Mouse (Mus musculus) adrenal gland, postnatal 4 days (tissue): ENCODE measurements around the gene Tor3a. TPM values are rescaled to one million over a fixed set of nuclear protein-coding genes. Genes with fewer than 3 reads are reported as not detected.

Source experiments
- DNase-seq, 2 experiments: peaks; one replicate each; pipeline ENCODE4 v3.0.0; 2021 to 2022; ENCODE audit warnings: low spot score in 2 of 2, mixed read lengths in 2 of 2
- total RNA-seq, 2 experiments: library from RNA; stranded (reverse); gene quantifications; 2 replicates each; pipeline ENCODE4 v1.2.3; 2021

Gene Tor3a
- total RNA-seq, 2 experiments from 2014 or later: 15.7 to 17.1 TPM

- no peak for DNase-seq
These were observed 32.3 kb downstream of the Tor3a start for GRCm38 (mm10) chr1:156641808-156642207.

GRCm38 (mm10) chr1:156640577-156640976, 33.6 kb downstream of the Tor3a start:
- no peak for DNase-seq

DNA sequence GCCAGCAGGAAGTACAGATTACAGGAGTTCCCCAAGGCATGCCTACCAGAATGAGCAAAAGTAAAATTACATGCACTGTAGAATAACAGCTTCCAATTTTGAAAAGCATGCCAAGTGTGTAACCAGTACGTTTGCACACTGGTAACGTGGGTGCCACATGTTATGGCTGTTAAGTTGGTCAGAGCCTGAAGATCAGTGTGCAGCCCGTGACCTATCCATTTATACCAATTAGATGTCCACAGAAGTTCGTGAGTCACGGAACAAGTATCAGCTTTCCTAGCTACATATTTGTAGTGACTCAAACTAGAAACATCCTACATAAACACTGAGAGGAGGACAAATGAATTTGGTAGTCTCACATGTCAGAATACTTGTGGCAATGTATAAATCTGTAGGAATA, 34.7 kb downstream of the Tor3a start:
- no peak for DNase-seq

DNA sequence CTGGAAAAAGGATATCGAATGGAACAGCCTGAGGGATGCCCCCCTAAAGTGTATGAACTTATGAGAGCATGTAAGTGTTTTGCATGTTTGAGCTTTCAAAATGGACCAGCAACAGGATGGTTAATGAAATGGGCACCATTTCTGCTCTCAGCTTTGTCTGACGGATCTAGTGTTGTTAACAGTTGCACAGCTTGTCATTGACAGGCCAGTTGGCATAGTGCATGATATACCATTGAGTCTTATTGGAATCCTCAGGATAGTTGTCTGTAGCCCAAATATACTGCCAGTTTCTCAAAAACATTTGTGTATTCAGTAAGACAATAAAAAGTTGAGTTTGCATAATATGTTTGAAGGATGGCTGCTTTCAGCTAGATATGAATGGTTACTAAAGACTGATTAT, 39.0 kb downstream of the Tor3a start:
- DNase-seq: no peak

DNA sequence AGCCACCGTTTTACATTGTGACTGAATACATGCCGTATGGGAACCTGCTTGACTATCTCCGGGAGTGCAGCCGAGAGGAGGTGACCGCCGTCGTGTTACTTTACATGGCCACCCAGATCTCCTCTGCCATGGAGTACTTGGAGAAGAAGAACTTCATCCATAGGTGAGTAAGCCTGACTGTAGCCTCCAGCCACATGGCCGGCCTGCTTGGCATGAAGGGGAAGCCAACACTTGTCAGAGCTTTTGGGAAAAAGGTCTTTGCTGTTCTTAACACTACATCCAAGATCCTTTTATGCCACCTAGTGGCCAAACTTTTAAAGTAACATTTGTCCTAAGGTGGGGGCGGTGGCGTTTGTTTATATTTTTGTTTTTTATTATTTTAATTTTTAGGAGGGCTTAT, 41.1 kb downstream of the Tor3a start:
- DNase-seq: no peak

- no peak for DNase-seq
These were observed 43.2 kb downstream of the Tor3a start for GRCm38 (mm10) chr1:156630965-156631364.

DNA sequence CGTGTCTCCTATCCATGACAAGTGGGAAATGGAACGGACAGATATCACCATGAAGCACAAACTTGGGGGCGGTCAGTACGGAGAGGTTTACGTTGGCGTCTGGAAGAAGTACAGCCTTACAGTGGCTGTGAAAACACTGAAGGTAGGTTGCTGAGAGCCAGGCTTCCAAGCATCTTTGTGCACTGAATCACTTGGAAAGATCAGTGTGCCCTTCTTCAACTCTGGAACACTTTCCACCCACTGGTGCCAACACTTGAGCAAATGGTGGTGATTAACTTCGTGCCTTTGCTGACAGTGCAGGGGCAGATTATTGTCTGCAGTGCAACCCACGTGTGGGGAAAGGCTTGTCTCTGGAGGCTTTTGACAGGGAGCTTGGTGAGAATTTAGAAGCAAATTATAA, 44.2 kb downstream of the Tor3a start:
- DNase-seq: no peak

DNA sequence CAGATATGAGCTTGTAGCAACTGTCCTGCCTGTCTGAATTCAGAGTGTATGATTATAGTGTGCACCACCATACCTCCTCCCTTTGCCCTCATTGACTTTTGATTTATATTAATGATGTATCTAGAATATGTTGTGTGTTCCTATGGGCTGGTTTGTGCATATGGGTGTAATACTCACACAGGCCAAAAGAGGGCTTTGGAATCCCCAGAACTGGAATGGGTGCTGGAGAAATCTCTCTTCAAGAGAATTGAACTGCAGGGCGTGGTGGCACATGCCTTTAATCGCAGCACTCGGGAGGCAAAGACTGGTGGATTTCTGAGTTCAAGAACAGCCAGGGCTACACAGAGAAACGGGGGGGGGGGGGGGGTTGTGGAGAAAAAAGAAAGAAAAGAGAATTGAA, 47.4 kb downstream of the Tor3a start:
- DNase-seq: no peak

DNA sequence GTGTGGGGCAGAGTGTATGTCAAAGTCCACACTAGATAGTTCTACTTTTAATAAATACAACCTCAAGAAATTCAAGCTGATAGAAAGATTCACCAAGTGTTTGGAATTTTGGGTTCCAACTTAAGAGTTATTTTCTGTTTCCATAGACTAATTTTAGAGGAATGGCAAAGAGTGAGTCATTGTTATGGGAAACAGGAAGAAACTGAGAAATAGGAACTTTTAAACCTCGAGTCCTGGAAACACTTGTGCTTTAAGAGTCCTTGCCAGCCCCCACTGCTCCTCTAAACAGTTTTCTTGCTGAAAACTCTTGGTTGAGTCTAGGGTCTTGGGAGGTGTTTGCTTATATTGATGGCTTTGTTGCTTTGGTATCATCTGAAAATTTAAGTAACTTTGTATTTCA, 49.9 kb downstream of the Tor3a start:
- no peak for DNase-seq

DNA sequence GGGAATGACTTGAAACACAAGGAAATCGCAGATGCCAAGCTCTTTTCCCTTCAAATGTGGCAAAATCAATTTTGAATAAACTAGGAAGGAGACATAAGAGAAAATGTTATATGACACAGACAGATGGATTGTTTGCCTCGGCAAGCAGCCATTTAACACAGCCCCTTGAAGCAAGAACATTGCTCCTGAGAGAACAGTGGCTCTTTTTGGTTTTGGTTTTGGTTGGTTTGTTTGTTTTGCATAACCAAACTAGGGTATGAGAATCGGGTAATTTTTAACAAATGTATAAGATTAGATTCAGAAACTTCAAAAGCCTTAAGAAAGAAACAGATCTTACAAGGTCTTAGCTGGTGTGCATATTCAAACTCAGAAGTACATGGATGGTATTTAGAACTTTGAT, 53.2 kb downstream of the Tor3a start:
- no peak for DNase-seq

- no peak for DNase-seq
These were observed 53.8 kb downstream of the Tor3a start for GRCm38 (mm10) chr1:156620292-156620909.

GRCm38 (mm10) chr1:156617811-156618210, 56.3 kb downstream of the Tor3a start:
- DNase-seq: no peak

- DNase-seq: no peak
These were observed 57.1 kb downstream of the Tor3a start for GRCm38 (mm10) chr1:156616989-156617598.

GRCm38 (mm10) chr1:156615381-156616133, 58.6 kb downstream of the Tor3a start:
- DNase-seq: peak; percentile 13 to 42

DNA sequence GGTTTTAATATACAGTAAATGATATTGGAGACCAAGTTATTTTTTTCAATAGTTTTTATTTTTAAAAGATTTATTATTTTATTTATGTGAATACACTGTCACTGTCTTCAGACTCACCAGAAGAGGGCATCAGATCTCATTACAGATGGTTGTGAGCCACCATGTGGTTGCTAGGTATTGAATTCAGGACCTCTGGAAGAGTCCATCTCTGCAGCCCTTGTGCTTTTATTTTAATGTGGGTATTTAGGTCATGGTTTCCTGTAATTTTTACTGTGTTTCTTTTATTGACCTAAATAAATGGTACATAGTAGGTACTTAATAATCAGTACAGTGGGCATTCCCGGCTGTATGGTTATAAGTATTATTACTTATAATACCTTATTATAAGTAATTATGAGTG, 59.4 kb downstream of the Tor3a start:
- no peak for DNase-seq

- DNase-seq: no peak
These were observed 60.2 kb downstream of the Tor3a start for GRCm38 (mm10) chr1:156613855-156614530.

GRCm38 (mm10) chr1:156610257-156610656, 63.9 kb downstream of the Tor3a start:
- DNase-seq: no peak

GRCm38 (mm10) chr1:156608496-156608895, 65.7 kb downstream of the Tor3a start:
- DNase-seq: no peak

DNA sequence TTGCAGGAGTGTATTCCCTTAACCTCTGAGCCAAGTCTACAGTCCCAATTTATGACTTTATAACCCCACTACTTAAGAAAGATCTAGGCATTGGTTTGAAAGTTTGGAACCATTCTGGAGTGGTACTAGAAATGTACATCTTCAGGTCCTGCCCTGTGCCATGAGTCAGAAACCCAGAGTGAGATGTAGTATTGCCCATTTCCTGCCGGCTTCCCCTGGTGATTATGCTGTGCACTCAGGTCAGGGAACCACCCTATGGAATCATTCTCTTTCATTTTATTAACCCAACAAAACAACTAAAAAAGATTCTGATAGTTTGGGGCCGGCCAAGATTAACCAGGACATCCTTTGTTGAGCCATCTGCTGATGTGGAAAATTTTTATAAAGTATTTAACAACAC, 68.2 kb downstream of the Tor3a start:
- no peak for DNase-seq

- no peak for DNase-seq
These were observed 68.9 kb downstream of the Tor3a start for GRCm38 (mm10) chr1:156605094-156605866.
